Mouse (Mus musculus) stomach, embryonic 16.5 days (tissue): ENCODE data around the gene Mboat2. TPM values are rescaled to one million over a fixed set of nuclear protein-coding genes. Genes with fewer than 3 reads are reported as not detected.
A peak's percentile ranks its signal among the peaks of the same experiment; 100 is the strongest.

ENCODE experiments used
- ATAC-seq: fragments of 200-750 bp; cut with Nextera tagmentation; 2 replicates; pipeline ENCODE4 v1.8.0; 2017; ENCODE audit warnings: moderate number of reproducible peaks, moderate TSS enrichment; ENCODE audit not compliant: insufficient read depth, low FRiP score
- H3K27ac ChIP-seq: fragments of 300-500 bp; sonication (generic); 2 replicates; pipeline ENCODE4 v1.5.1; 2014; ENCODE audit warnings: low read length
- H3K27me3 ChIP-seq: fragments of 300-500 bp; sonication (generic); 2 replicates; pipeline ENCODE4 v1.6.1; 2014; ENCODE audit warnings: low read length, control low read depth, mixed read lengths; ENCODE audit not compliant: control insufficient read depth, insufficient read depth
- H3K36me3 ChIP-seq: fragments of 300-500 bp; sonication (generic); 2 replicates; pipeline ENCODE4 v1.6.1; 2014; ENCODE audit warnings: low read length; ENCODE audit not compliant: control insufficient read depth, insufficient read depth
- H3K4me1 ChIP-seq: fragments of 300-500 bp; sonication (generic); 2 replicates; pipeline ENCODE4 v1.6.1; 2014; ENCODE audit warnings: low read length, control low read depth, mixed read lengths; ENCODE audit not compliant: control insufficient read depth, insufficient read depth
- H3K4me2 ChIP-seq: fragments of 300-500 bp; sonication (generic); 2 replicates; pipeline ENCODE4 v1.6.1; 2014; ENCODE audit warnings: low read depth, low read length, mixed read lengths
- H3K4me3 ChIP-seq: fragments of 300-500 bp; sonication (generic); replicated peaks from 2 replicates; pipeline ENCODE4 v1.5.1; 2014; ENCODE audit warnings: mild to moderate bottlenecking, low read length
- H3K9ac ChIP-seq: fragments of 300-500 bp; sonication (generic); 2 replicates; pipeline ENCODE4 v1.6.1; 2014; ENCODE audit warnings: low read length
- H3K9me3 ChIP-seq: fragments of 300-500 bp; sonication (generic); replicated peaks from 2 replicates; pipeline ENCODE4 v1.6.1; 2016; ENCODE audit warnings: low read length, control low read depth; ENCODE audit not compliant: control insufficient read depth
- WGBS: fragments of 180-500 bp; shearing (Covaris S2); extraction: QIAGEN DNeasy Blood & Tissue Kit; methylation state at CpG from one replicate; pipeline ENCODE4 v1.1.7; 2014; 5-methylcytosine and 5-hydroxymethylcytosine counted together
- polyA plus RNA-seq: library from polyadenylated mRNA; unstranded; fragments of >200 nt; fragmentation: Nextera tagmentation; extraction: Ambion mirVana; gene quantifications from 2 replicates; pipeline ENCODE4 v1.2.1, GENCODE M21; 2015

Gene Mboat2
- polyA plus RNA-seq, 1 experiment from 2014 or later: 47.3 TPM

- Histone ChIP-seq H3K27ac (no peak overlapping the region; the same call in 1 of the 2 replicates), H3K4me2 (peak overlapping the region; percentile 79), H3K36me3 (no peaks in the 10 kb centered on the region), H3K9ac (peak overlapping the region; percentile 93), H3K4me3 (peak overlapping the region; percentile 91), H3K9me3 (no peaks in the 10 kb centered on the region), H3K4me1 (0 out of 2 replicates have a peak, but pooled peaks cover 12% of the 10 kb centered on the region), H3K27me3 (no peaks in the 10 kb centered on the region)
- 57% methylated on average over 1 of the region's 1 CpGs for WGBS
- ATAC-seq: no peak
Measured at GRCm38 (mm10) chr12:24830086-24830485, 593 bp upstream of the Mboat2 start.

- ATAC-seq: peak; percentile 99
- under 1% methylated on average over 95 of the region's 95 CpGs for WGBS
- no peaks in the 10 kb centered on the region for H3K27me3 ChIP-seq
- H3K4me2 ChIP-seq: peak overlapping the region; percentile 79
- H3K4me1 ChIP-seq: 0 out of 2 replicates have a peak, but pooled peaks cover 12% of the 10 kb centered on the region
- H3K4me3 ChIP-seq: peak overlapping the region; percentile 91
- no peaks in the 10 kb centered on the region for H3K36me3 ChIP-seq
- peak overlapping the region; percentile 93 for H3K9ac ChIP-seq
- H3K9me3 ChIP-seq: no peaks in the 10 kb centered on the region
- H3K27ac ChIP-seq: peak overlapping the region; percentile 89
Measured at GRCm38 (mm10) chr12:24831153-24831963, 679 bp downstream of the Mboat2 start.

- Histone ChIP-seq H3K9me3 (no peaks in the 10 kb centered on the region), H3K27me3 (no peaks in the 10 kb centered on the region), H3K36me3 (no peaks in the 10 kb centered on the region), H3K9ac (peak overlapping the region; percentile 92), H3K4me3 (peak overlapping the region; percentile 91), H3K4me2 (peak overlapping the region; percentile 79), H3K4me1 (0 out of 2 replicates have a peak, but pooled peaks cover 12% of the 10 kb centered on the region), H3K27ac (peak overlapping the region; percentile 82)
- no peak for ATAC-seq
- under 1% methylated on average over 32 of the region's 32 CpGs for WGBS
Measured at GRCm38 (mm10) chr12:24831964-24832427, 1.3 kb downstream of the Mboat2 start.

GRCm38 (mm10) chr12:24832438-24832837 lies 1.8 kb downstream of the Mboat2 start:
- H3K9ac ChIP-seq: peak overlapping the region; percentile 92
- H3K4me3 ChIP-seq: peak overlapping the region; percentile 91
- no peak for ATAC-seq
- 0 out of 2 replicates have a peak, but pooled peaks cover 12% of the 10 kb centered on the region for H3K4me1 ChIP-seq
- no peaks in the 10 kb centered on the region for H3K27me3 ChIP-seq
- no peak overlapping the region for H3K27ac ChIP-seq
- no peaks in the 10 kb centered on the region for H3K9me3 ChIP-seq
- H3K4me2 ChIP-seq: peak overlapping the region; percentile 79
- H3K36me3 ChIP-seq: no peaks in the 10 kb centered on the region
- 22% methylated on average over 2 of the region's 2 CpGs for WGBS

- no peak for ATAC-seq
- Histone ChIP-seq H3K4me2 (no peak overlapping the region), H3K27me3 (no peaks in the 10 kb centered on the region), H3K9ac (no peak overlapping the region), H3K36me3 (no peaks in the 10 kb centered on the region), H3K4me3 (no peak overlapping the region), H3K9me3 (no peaks in the 10 kb centered on the region), H3K4me1 (peaks cover 30% of the 10 kb centered on the region), H3K27ac (peak overlapping the region; percentile 11; the same call in 1 of the 2 replicates)
- WGBS: 53% methylated on average over 2 of the region's 2 CpGs
Measured at GRCm38 (mm10) chr12:24837947-24838346, 7.3 kb downstream of the Mboat2 start.

GRCm38 (mm10) chr12:24841115-24841879 lies 10.6 kb downstream of the Mboat2 start:
- Histone ChIP-seq H3K4me2 (no peak overlapping the region), H3K27me3 (no peaks in the 10 kb centered on the region), H3K9me3 (no peaks in the 10 kb centered on the region), H3K9ac (no peak overlapping the region), H3K36me3 (no peaks in the 10 kb centered on the region), H3K4me3 (no peak overlapping the region), H3K4me1 (peaks cover 60% of the 10 kb centered on the region), H3K27ac (no peak overlapping the region; the same call in 1 of the 2 replicates)
- ATAC-seq: no peak
- WGBS: 48% methylated on average over 9 of the region's 9 CpGs

GRCm38 (mm10) chr12:24842299-24842910 lies 11.7 kb downstream of the Mboat2 start:
- Histone ChIP-seq H3K9me3 (no peaks in the 10 kb centered on the region), H3K36me3 (no peaks in the 10 kb centered on the region), H3K27me3 (no peaks in the 10 kb centered on the region), H3K27ac (peak overlapping the region; percentile 63), H3K4me2 (0 out of 2 replicates have a peak overlapping the region, but pooled peaks have one; percentile 10), H3K4me3 (no peak overlapping the region), H3K9ac (no peak overlapping the region; the same call in 1 of the 2 replicates), H3K4me1 (peaks cover 60% of the 10 kb centered on the region)
- ATAC-seq: no peak
- 40% methylated on average over 11 of the region's 11 CpGs for WGBS

GRCm38 (mm10) chr12:24843395-24844072 lies 12.9 kb downstream of the Mboat2 start:
- peak overlapping the region; percentile 5 for H3K4me2 ChIP-seq
- no peaks in the 10 kb centered on the region for H3K9me3 ChIP-seq
- WGBS: 17% methylated on average over 7 of the region's 7 CpGs
- peak overlapping the region; percentile 87 for H3K27ac ChIP-seq
- peak overlapping the region; percentile 13; the same call in 1 of the 2 replicates for H3K4me3 ChIP-seq
- H3K36me3 ChIP-seq: no peaks in the 10 kb centered on the region
- ATAC-seq: peak; percentile 41
- peaks cover 60% of the 10 kb centered on the region for H3K4me1 ChIP-seq
- no peaks in the 10 kb centered on the region for H3K27me3 ChIP-seq
- H3K9ac ChIP-seq: 0 out of 2 replicates have a peak overlapping the region, but pooled peaks have one; percentile 36
